8 mouse cellular contexts compared by ENCODE assay signal in genomic region chrX:36983654-36984311, GRCm38 (mm10). TPM values are rescaled to one million over a fixed set of nuclear protein-coding genes. Genes with fewer than 3 reads are reported as not detected.
DNase-seq lines count a peak whose midpoint lies in the region; ATAC-seq and TF ChIP-seq lines count a peak whose summit lies in the region.
"Had no signal": no experiment of that assay in that cellular context is flagged by ENCODE, and none has a peak within 500 bp of the region (broad histone marks: within the 10 kb centered on the region; RNA-seq: fewer than 3 reads in every experiment).

No protein-coding gene starts in this region.

- WGBS in hindbrain, postnatal 0 days = 59% methylated on average over 11 of the region's 11 CpGs

- 0 out of 2 replicates have a peak, but pooled peaks have one; percentile 39 for ATAC-seq in hindbrain, postnatal 0 days
- ATAC-seq in erythroid progenitor cell, adult 5-6 weeks (replicated peaks; ENCODE audit: low FRiP score, poor library complexity, severe bottlenecking) = no peak

- H3K4me3 ChIP-seq in hindbrain, postnatal 0 days (ENCODE audit: low read length) = no peak overlapping the region
- H3K4me3 ChIP-seq: stomach, embryonic 15.5 days had no signal

- DNase-seq in layer of hippocampus, adult 11-12 months (ENCODE audit: low spot score) = peak; percentile 12
- DNase-seq in layer of hippocampus, postnatal 25 days (ENCODE audit: extremely low spot score in 1 of 2, low spot score in 1 of 2) = no peak
- peak; percentile 24 for DNase-seq in embryo, embryonic 10.5 days (ENCODE audit: low spot score)
- peak; percentile 8 for DNase-seq in hindbrain, postnatal 0 days (ENCODE audit: low spot score)
- DNase-seq in right cerebral cortex, adult 2 months (ENCODE audit: low spot score in 2 of 2) = peak; percentile 49 to 53
- no peak for DNase-seq in kidney, postnatal 10 days

- no peak overlapping the region for H3K9ac ChIP-seq in hindbrain, postnatal 0 days (replicated peaks; ENCODE audit: low read length)
- H3K9ac ChIP-seq: stomach, embryonic 15.5 days had no signal

- peak overlapping the region; percentile 26; the same call in 1 of the 2 replicates for H3K27ac ChIP-seq in hindbrain, postnatal 0 days
- H3K27ac ChIP-seq: stomach, embryonic 15.5 days had no signal

- H3K36me3 ChIP-seq in hindbrain, postnatal 0 days (ENCODE audit: insufficient read depth, low read length) = no peaks in the 10 kb centered on the region
- H3K36me3 ChIP-seq: stomach, embryonic 15.5 days had no signal

- no peak overlapping the region; the same call in 1 of the 2 replicates for H3K4me2 ChIP-seq in hindbrain, postnatal 0 days (ENCODE audit: low read depth, low read length)
- H3K4me2 ChIP-seq: stomach, embryonic 15.5 days had no signal

- H3K4me1 ChIP-seq in hindbrain, postnatal 0 days (ENCODE audit: insufficient read depth, low read length) = no peaks in the 10 kb centered on the region
- H3K4me1 ChIP-seq: stomach, embryonic 15.5 days had no signal

- H3K27me3 ChIP-seq in hindbrain, postnatal 0 days (ENCODE audit: insufficient read depth, low read length) = no peaks in the 10 kb centered on the region
- H3K27me3 ChIP-seq: stomach, embryonic 15.5 days had no signal

- no peak for TF ChIP-seq CTCF in hindbrain, postnatal 0 days (IDR thresholded peaks at IDR 0.05; ENCODE audit: low read depth)

- no peaks in the 10 kb centered on the region for H3K9me3 ChIP-seq in hindbrain, postnatal 0 days (ENCODE audit: low read length)
- H3K9me3 ChIP-seq: stomach, embryonic 15.5 days had no signal

RNA-seq across cellular contexts. Expression of gene Sept6, which starts 7.8 kb away (rescaled TPM):
- 10 to 100 TPM; 50.0 to 52.9 TPM for total RNA-seq in layer of hippocampus, postnatal 25 days (2021)
- 81.3 and 106 TPM in 2 replicates for total RNA-seq in hindbrain, postnatal 0 days (2014; rRNA removed)
- 55.0 and 59.6 TPM in 2 replicates for polyA plus RNA-seq in hindbrain, postnatal 0 days (2015; fragmentation: Nextera tagmentation; extraction: Ambion mirVana)
- total RNA-seq in erythroid progenitor cell, adult 5-6 weeks (2015; ENCODE audit: low replicate concordance) = 10.5 and 18.4 TPM in 2 replicates
- 3.9 and 6.8 TPM in 2 replicates for total RNA-seq in erythroid progenitor cell, adult 5-6 weeks (2017; ENCODE audit: low replicate concordance)

Comparison
In these comparisons a context has a peak if more than half of its experiments do, and no peak if none do; other contexts are left out.
1. DNase-seq: peak in layer of hippocampus, adult 11-12 months (single experiment), embryo, embryonic 10.5 days (single experiment), hindbrain, postnatal 0 days (single experiment) and right cerebral cortex, adult 2 months (2 of 2); none in layer of hippocampus, postnatal 25 days (0 of 2) and kidney, postnatal 10 days (single experiment).